Mouse (Mus musculus): ENCODE measurements at regions not wholly inside any gene's neighbourhood (a gene's known extent, or its start where the extent isn't known, plus 50 kb on each side); places are given as distances from the start of the nearest gene placed in this dataset.

DNA sequence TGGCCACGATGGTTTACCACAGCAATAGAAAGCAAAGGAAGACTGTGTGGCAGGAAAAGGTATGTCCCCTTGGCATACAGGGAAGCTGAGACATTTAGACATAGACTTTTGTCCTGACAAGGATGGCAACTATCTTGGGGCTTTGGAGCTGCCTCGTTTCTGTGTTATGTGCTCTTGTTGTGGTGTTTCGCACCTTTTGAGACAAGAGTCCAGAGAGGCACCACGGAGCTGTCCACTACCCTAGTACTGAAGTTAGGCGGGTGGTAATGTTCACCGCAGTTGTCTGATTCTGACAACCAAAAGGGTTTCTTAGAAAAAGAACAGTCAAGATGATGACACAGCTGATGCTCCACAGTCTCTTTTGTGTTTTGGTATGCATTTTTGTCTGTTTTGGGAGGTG is 90.9 kb upstream of the Got2 start:
- no peak for DNase-seq (ENCODE audit: low spot score in 2 of 2)

- DNase-seq (ENCODE audit: low spot score in 2 of 2), result no peak
These were observed 86.5 kb upstream of the Got2 start for GRCm38 (mm10) chr8:95974889-95975288.

DNA sequence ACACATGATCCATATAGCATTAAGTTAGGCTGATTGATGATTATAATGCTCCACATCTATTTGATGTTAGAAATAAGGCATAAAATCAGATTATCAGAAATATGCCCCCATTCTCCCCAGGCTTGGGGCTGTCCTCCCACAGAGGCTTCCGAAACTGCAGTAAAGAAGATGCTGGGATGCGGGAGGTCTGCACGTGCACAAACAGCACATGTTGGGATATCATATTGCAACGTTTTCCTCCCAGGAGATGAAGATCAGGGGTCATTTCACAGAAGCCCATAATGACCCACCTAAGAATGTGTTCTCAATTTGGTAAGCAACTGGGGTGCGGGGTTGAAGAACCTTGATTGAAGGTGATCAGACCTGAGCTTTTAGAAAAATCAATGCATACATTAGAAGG is 85.9 kb upstream of the Got2 start:
- no peak for DNase-seq (ENCODE audit: low spot score in 2 of 2)

- DNase-seq (ENCODE audit: low spot score in 2 of 2), result no peak
These were observed 85.2 kb upstream of the Got2 start for GRCm38 (mm10) chr8:95973571-95973970.

DNA sequence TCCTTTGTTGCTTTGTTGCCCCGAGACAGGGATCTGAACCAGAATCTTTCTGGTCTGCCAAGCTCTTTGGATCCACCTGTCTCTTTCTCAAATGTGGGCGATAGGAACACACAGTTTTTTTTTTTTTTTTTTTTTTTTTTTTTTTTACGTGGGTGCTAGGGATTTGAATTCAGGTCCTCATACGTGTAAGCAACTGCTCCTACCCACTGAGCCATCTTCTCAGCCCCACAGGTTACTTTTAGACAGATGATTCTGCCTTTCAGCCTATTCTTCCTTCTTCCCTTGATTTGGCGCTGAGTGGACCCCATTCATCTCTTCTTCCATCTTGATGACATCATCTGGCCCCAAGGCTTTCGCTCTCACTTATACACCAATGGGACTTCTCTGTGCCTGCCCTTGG is 80.5 kb upstream of the Got2 start:
- no peak for DNase-seq (ENCODE audit: low spot score in 2 of 2)

GRCm38 (mm10) chr8:95966430-95966829 is 78.1 kb upstream of the Got2 start:
- no peak for DNase-seq (ENCODE audit: low spot score in 2 of 2)

GRCm38 (mm10) chr8:95952257-95952656 is 63.9 kb upstream of the Got2 start:
- DNase-seq (ENCODE audit: low spot score in 2 of 2), result no peak

DNA sequence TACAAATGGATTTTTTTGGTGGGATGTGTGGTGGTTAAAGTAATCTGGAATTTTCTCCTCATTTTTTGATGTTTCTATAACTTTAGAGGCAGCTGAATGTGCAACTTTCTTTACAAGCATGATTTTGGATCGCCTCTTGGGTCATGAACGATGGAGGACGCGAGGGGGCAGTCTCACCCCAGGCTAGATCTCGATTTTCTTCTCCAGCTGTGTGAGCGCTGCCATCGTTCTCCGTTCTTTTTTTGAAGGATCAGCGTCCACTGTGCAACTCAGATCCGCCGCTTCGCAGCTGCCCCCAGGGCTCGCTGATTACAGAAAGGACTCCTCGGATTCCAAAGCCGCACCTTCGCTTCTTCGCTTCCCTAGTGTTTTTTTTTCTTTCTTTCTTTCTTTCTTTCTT is 63.4 kb upstream of the Got2 start:
- DNase-seq (ENCODE audit: low spot score in 2 of 2), result peak; percentile 47 to 82
